Mouse (Mus musculus) midbrain, embryonic 14.5 days (tissue): ENCODE measurements at regions not wholly inside any gene's neighbourhood (a gene's known extent, or its start where the extent isn't known, plus 50 kb on each side); places are given as distances from the start of the nearest gene placed in this dataset.

Experiments
- ATAC-seq: fragments of 200-750 bp; cut with Nextera tagmentation; 2 replicates; pipeline ENCODE4 v1.8.0; 2017; ENCODE audit warnings: moderate number of reproducible peaks, moderate library complexity; ENCODE audit not compliant: low FRiP score, low TSS enrichment
- DNase-seq: peaks from one replicate; pipeline ENCODE4 v3.0.0-alpha.2; 2015
- H3K27ac ChIP-seq: fragments of 300-500 bp; sonication (generic); replicated peaks from 2 replicates; pipeline ENCODE4 v1.5.1; 2014; ENCODE audit warnings: mild to moderate bottlenecking, low read depth, low read length, moderate library complexity
- H3K27me3 ChIP-seq: fragments of 300-500 bp; sonication (generic); 2 replicates; pipeline ENCODE4 v1.6.1; 2014; ENCODE audit warnings: low read length, control low read depth, mixed read lengths; ENCODE audit not compliant: control insufficient read depth, insufficient read depth
- H3K36me3 ChIP-seq: fragments of 300-500 bp; sonication (generic); 2 replicates; pipeline ENCODE4 v1.6.1; 2014; ENCODE audit warnings: low read length, control low read depth; ENCODE audit not compliant: control insufficient read depth, insufficient read depth
- H3K4me1 ChIP-seq: fragments of 300-500 bp; sonication (generic); 2 replicates; pipeline ENCODE4 v1.6.1; 2014; ENCODE audit warnings: mild to moderate bottlenecking, antibody characterized with exemption, low read length, control low read depth; ENCODE audit not compliant: control insufficient read depth, insufficient read depth
- H3K4me2 ChIP-seq: fragments of 300-500 bp; sonication (generic); 2 replicates; pipeline ENCODE4 v1.6.1; 2014; ENCODE audit warnings: mild to moderate bottlenecking, low read length, moderate library complexity
- H3K4me3 ChIP-seq: fragments of 300-500 bp; sonication (generic); replicated peaks from 2 replicates; pipeline ENCODE4 v1.5.1; 2014; ENCODE audit warnings: low read depth, low read length
- H3K9ac ChIP-seq: fragments of 300-500 bp; sonication (generic); replicated peaks from 2 replicates; pipeline ENCODE4 v1.6.1; 2014; ENCODE audit warnings: mild to moderate bottlenecking, low read length, moderate library complexity
- H3K9me3 ChIP-seq: fragments of 300-500 bp; sonication (generic); 2 replicates; pipeline ENCODE4 v1.6.1; 2016; ENCODE audit warnings: low read length, control low read depth, mixed read lengths; ENCODE audit not compliant: control insufficient read depth
- WGBS: fragments of 180-500 bp; shearing (Covaris S2); extraction: QIAGEN DNeasy Blood & Tissue Kit; methylation state at CpG from one replicate; pipeline ENCODE4 v1.1.7; 2014; 5-methylcytosine and 5-hydroxymethylcytosine counted together

- Histone ChIP-seq H3K9me3 (no peaks in the 10 kb centered on the region), H3K4me3 (no peak overlapping the region), H3K27me3 (no peaks in the 10 kb centered on the region), H3K36me3 (no peaks in the 10 kb centered on the region), H3K27ac (no peak overlapping the region), H3K4me2 (no peak overlapping the region), H3K9ac (no peak overlapping the region), H3K4me1 (no peaks in the 10 kb centered on the region)
- ATAC-seq (no peak), DNase-seq (no peak)
- 50% methylated on average over 3 of the region's 3 CpGs for WGBS
These were observed 1747.3 kb upstream of the Aga start for GRCm38 (mm10) chr8:51764204-51764603.

GRCm38 (mm10) chr8:51809466-51809865 is 1702.1 kb upstream of the Aga start:
- WGBS: 42% methylated on average over 1 of the region's 1 CpGs
- Histone ChIP-seq H3K27me3 (no peaks in the 10 kb centered on the region), H3K4me3 (no peak overlapping the region), H3K9ac (no peak overlapping the region), H3K4me1 (no peaks in the 10 kb centered on the region), H3K36me3 (no peaks in the 10 kb centered on the region), H3K9me3 (no peaks in the 10 kb centered on the region), H3K27ac (no peak overlapping the region), H3K4me2 (no peak overlapping the region)
- peak; percentile 26 for DNase-seq
- ATAC-seq: no peak
